Mouse (Mus musculus): ENCODE measurements around the gene Rbak.
"Not testable (repeated sequence)": the region's sequence is repeated elsewhere in the genome, so short reads cannot be mapped to it uniquely, and the experiment has no call there.

DNA sequence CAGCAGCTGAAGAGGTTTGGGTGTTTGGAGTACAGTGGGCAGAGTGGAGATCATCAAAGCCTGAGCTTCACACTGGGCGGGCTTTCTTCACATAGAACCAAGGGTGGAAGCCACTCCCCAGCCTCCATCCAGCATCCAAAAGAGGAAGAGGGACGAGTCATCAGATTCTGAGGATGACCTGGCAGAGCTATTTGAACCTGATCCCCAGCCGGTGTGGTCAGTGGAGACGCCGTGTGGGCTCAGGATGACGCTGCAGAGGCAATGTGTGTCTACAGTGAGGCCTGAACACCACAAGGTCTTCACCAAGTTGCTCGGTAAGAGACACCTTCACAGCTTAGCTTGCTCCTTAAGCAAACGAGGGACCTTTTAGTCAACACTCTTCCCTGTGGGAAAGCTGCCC, 14.2 kb upstream of the Rbak start:
- TF ChIP-seq USF1 (IDR thresholded peaks at IDR 0.05; ENCODE audit: low read depth); POLR2A (IDR thresholded peaks at IDR 0.05; ENCODE audit: insufficient read length, low read depth); MAX (IDR thresholded peaks at IDR 0.05; ENCODE audit: low read depth); POLR2AphosphoS2 (IDR thresholded peaks at IDR 0.05; ENCODE audit: insufficient read length, low read depth); REST (IDR thresholded peaks at IDR 0.05; ENCODE audit: insufficient read depth, insufficient read length): not testable (repeated sequence)

Data from myocyte (in vitro differentiated cells).